Mouse (Mus musculus) lung, adult 2 months (tissue): ENCODE measurements around the gene Itpk1. TPM values are rescaled to one million over a fixed set of nuclear protein-coding genes. Genes with fewer than 3 reads are reported as not detected.

Experiments used
- DNase-seq: peaks from one replicate; pipeline ENCODE4 v3.0.0; 2022
- H3K4me1 ChIP-seq: fragments of 200-500 bp; 2 replicates; pipeline ENCODE4 v1.6.1; 2011; ENCODE audit warnings: low read length; ENCODE audit not compliant: control insufficient read depth, insufficient read depth
- H3K4me3 ChIP-seq: fragments of 200-500 bp; replicated peaks from 2 replicates; pipeline ENCODE3; 2011; ENCODE audit warnings: low read depth, mild to moderate bottlenecking, control low read depth, low read length; ENCODE audit errors: extremely low read depth
- CTCF ChIP-seq: fragments of 200-500 bp; IDR thresholded peaks from 2 replicates; pipeline ENCODE4 v1.5.1; 2011; ENCODE audit warnings: mild to moderate bottlenecking, low read length, control low read depth; ENCODE audit not compliant: insufficient read depth
- POLR2A ChIP-seq: fragments of 200-500 bp; IDR thresholded peaks from 2 replicates; pipeline ENCODE4 v1.6.1; 2011; ENCODE audit warnings: low read depth, mild to moderate bottlenecking, control low read depth, low read length, borderline replicate concordance; ENCODE audit errors: extremely low read depth
- WGBS: fragments of 180-500 bp; shearing (Covaris S2); methylation state at CpG from one replicate; pipeline ENCODE4 v1.1.7; 2018; 5-methylcytosine and 5-hydroxymethylcytosine counted together
- polyA plus RNA-seq: library from polyadenylated mRNA; depleted of rRNA; stranded (reverse); fragments of >200 nt; gene quantifications from 2 replicates; pipeline ENCODE4 v1.2.3, GENCODE M21; 2012

Gene Itpk1
- polyA plus RNA-seq, 1 experiment: 26.3 TPM

DNA sequence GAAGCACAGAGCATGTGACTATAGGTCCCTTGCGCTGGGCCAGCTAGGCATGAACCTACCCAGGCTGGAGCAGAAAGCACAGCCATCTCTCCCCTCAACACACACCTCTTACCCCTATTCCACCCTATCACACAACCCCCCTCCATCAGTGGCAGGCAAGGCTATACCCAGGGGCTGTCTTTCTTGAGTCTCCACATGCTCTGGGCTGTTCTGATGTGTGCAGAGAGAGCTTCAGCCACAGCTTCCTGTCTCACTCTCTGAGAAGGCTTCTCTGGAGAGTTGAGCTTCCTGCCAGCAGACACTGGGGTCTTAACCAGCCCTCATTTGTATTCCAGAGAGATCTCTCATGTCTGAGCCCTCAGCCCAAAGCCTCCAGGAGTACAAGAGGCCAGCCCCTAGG lies 92.3 kb downstream of the Itpk1 start:
- no peak overlapping the region for H3K4me3 ChIP-seq
- 82% methylated on average over 1 of the region's 1 CpGs for WGBS
- no peak for DNase-seq
- TF ChIP-seq CTCF: no peak
- TF ChIP-seq POLR2A: no peak
- peaks cover 4% of the 10 kb centered on the region for H3K4me1 ChIP-seq

DNA sequence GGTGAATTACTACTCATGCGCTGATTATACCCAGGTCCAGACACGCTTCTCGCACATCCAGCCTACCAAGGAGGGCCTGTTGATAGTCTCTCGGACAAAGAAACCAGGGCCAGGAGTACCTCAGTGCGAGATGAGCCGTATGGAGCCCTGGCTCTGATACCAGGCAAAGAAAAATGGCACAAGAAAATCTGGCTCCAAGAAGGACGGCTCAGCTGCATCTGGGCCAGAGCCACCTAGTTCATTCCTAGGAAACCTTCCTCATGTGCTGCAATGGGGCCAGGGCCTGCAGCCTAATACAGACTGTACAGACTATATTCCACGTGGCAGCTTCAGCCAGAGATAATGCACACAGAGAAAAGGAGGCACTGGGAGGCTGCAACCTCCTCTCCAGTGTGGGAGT lies 93.8 kb downstream of the Itpk1 start:
- 93% methylated on average over 8 of the region's 8 CpGs for WGBS
- H3K4me3 ChIP-seq: no peak overlapping the region
- DNase-seq: no peak
- TF ChIP-seq POLR2A (no peak), CTCF (no peak)
- H3K4me1 ChIP-seq: no peaks in the 10 kb centered on the region

DNA sequence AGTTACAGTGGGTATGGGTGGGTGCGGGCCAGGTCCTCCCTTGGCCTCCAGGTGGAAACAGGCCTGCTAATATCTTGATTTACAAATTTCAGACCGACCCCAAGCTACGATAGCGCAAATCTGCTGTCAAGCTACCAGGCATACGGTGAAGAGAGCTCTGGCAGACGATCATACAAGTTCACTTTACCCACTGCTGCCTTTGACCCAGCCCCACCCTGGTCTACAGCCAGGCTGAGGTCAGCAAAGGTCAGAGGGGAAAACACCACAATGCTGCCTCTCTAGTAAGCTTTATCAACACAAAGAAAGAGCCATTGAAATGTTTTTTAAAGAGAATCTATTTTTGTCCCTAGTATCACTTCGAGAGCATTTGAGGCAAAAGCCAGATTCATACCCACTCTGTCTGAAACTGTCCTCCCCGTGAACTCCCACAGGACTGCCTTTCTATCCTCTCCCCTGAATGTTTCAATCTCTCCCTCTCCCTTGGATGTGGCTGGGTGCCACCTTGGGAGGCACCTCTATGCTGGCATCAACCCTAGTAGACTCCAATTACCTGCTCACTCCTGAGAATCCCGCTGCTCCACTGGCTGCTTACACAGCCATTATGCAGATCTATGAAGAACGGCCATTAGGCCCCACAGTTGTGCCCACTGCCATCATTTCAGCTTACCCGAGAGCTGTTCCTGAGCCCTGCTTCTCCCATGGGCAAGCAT lies 96.8 kb downstream of the Itpk1 start:
- DNase-seq: no peak
- no peaks in the 10 kb centered on the region for H3K4me1 ChIP-seq
- H3K4me3 ChIP-seq: no peak overlapping the region
- WGBS: 74% methylated on average over 11 of the region's 11 CpGs
- TF ChIP-seq POLR2A (no peak), CTCF (no peak)

DNA sequence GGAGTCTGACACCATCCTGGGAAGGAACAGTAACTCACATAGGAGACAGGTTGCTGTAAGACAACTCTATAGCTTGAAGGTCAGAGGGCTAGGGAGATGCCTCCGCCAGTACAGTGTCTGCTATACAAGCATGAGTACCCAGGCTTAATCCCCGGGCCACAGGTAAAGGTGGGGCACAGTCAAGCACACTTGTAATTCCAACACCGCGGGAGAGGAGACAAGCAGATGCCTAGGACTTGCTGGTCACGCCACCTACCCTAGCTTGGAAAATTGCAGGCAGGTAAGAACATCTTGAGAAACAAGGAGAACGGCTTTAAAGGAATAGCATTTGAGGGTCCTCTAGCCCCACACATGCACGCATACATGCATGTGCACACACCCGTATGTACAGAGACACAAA lies 97.7 kb downstream of the Itpk1 start:
- TF ChIP-seq POLR2A (no peak), CTCF (peak; percentile 20; the same call in 1 of the 2 replicates)
- Histone ChIP-seq H3K4me3 (no peak overlapping the region), H3K4me1 (no peaks in the 10 kb centered on the region)
- WGBS: 78% methylated on average over 8 of the region's 8 CpGs
- DNase-seq: no peak

GRCm38 (mm10) chr12:102605607-102606006 lies 99.1 kb downstream of the Itpk1 start:
- Histone ChIP-seq H3K4me1 (no peaks in the 10 kb centered on the region), H3K4me3 (no peak overlapping the region)
- DNase-seq: no peak
- TF ChIP-seq CTCF: no peak
- TF ChIP-seq POLR2A: no peak
- WGBS: 78% methylated on average over 6 of the region's 6 CpGs

- no peak for DNase-seq
- 79% methylated on average over 9 of the region's 9 CpGs for WGBS
- Histone ChIP-seq H3K4me1 (no peaks in the 10 kb centered on the region), H3K4me3 (no peak overlapping the region)
- no peak for TF ChIP-seq CTCF
- TF ChIP-seq POLR2A: no peak
These were observed 102.3 kb downstream of the Itpk1 start for GRCm38 (mm10) chr12:102602255-102603041.

DNA sequence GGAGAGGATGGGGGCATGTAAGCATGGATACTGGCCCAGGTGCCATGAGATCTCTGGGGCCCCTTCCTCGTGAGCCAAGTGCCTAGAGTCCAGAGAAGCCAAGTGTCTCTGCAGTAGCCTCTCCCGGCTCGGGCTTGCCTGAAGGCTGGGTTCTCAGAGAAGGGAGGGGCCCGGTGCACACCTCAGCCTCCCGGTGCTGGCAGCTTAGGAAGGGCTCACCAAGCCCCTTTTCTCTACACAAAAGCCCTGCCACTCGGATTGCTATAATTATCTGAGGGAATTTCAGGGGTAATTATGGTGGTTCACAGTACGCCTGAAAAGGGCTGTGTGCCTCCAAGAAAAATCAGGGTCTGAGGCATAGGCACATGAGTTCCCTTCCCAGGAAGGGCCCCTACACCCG lies 102.9 kb downstream of the Itpk1 start:
- TF ChIP-seq CTCF (no peak), POLR2A (no peak)
- no peak overlapping the region for H3K4me3 ChIP-seq
- 71% methylated on average over 8 of the region's 8 CpGs for WGBS
- no peaks in the 10 kb centered on the region for H3K4me1 ChIP-seq
- DNase-seq: no peak

DNA sequence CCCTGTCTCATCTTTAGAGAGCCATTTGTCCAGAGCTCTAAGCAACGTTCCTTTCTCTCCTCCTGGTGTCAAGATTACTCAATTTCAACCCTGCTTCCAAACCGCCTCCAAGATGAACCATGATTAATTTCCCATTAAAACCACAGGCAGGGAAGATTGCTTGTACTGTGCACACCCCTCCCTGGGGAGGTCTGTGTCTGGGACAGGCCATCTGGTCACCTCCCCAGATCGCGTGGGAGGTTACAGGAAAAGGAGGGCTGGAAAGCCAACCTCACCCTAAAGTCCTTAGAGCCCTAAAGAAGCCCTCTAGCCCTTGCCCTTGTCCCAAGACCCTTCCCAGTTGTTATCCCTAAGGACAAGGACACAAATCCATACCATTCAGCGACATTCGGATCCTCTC lies 104.4 kb downstream of the Itpk1 start:
- 76% methylated on average over 6 of the region's 6 CpGs for whole genome bisulfite sequencing
- TF ChIP-seq POLR2A (no peak), CTCF (no peak)

DNA sequence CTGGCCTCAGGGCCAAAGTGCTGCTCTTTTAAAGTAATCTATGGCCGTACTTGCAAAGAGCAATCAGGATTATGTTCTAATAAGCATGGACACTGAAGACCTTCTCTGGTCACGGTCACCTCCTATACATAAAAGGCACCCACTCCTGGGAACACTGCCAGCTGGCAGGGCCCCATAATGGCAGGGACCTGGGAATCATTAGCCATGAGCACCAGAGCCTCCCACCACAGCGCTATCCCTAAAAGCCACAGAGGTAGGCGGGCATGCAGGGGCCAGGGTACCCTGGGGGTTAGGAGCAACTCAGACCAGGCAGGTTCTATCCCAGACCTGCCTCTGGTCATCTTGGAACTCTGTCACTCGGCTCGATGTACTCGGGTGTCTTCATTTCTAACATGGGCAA lies 104.9 kb downstream of the Itpk1 start:
- 84% methylated on average over 7 of the region's 7 CpGs for WGBS
- no peaks in the 10 kb centered on the region for H3K4me1 ChIP-seq
- DNase-seq: no peak

More for the DNA sequence above, 104.4 kb downstream of the Itpk1 start:
- DNase-seq: no peak
- Histone ChIP-seq H3K4me1 (no peaks in the 10 kb centered on the region), H3K4me3 (no peak overlapping the region)

DNA sequence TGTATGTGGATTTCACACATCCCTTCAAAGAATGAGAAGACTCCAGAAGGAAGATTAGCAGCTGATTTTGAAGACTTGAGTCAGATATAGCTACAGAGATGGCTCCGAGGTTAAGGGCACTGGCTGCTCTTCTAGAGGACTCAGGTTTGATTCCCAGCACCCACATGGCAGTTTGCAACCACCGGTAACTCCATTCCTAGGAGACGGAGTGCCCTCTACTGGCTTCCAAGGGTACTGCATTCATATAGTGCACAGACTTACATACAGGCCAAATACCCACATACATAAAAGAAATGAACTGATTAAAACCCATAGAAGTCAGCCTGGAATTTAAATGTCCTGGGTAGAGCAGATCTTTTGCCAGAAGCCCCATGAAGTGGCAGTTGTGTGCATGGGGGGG lies 106.2 kb downstream of the Itpk1 start:
- WGBS: over 99% methylated on average over 3 of the region's 3 CpGs
- no peak overlapping the region for H3K4me3 ChIP-seq
- TF ChIP-seq POLR2A (no peak), CTCF (no peak)
- no peaks in the 10 kb centered on the region for H3K4me1 ChIP-seq
- DNase-seq: no peak

More for the DNA sequence above, 104.9 kb downstream of the Itpk1 start:
- H3K4me3 ChIP-seq: no peak overlapping the region
- TF ChIP-seq CTCF (no peak), POLR2A (no peak)
